ENCODE assay signal across 8 mouse cellular contexts in the genomic region with DNA sequence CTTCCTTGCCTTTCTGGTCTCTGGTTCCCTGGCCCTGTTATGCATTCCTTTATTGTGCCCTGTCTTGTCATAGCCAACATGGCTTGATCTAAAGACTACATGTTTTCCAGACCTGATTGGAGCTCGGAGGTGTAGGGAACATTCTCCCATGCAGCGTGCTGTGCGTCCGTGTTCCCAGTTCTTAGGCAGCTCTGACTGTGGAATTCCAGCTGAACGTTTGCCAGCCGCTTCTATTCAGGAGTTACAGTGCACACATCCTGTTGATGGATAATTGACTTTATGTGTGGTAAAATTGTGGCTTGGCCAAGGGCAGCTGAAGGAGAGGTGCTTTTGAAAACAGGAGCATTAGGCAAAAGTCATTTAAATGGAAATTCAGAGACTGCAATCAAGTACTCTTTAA. TPM values are rescaled to one million over a fixed set of nuclear protein-coding genes. Genes with fewer than 3 reads are reported as not detected.
DNase-seq lines count a peak whose midpoint lies in the region; ATAC-seq and TF ChIP-seq lines count a peak whose summit lies in the region.
"Had no signal": no experiment of that assay in that cellular context is flagged by ENCODE, and none has a peak within 500 bp of the region (broad histone marks: within the 10 kb centered on the region; RNA-seq: fewer than 3 reads in every experiment).

No protein-coding gene starts in this region.

- H3K36me3 ChIP-seq in lung, embryonic 15.5 days = no peaks in the 10 kb centered on the region
- H3K36me3 ChIP-seq in heart, adult 2 months (ENCODE audit: control insufficient read depth, insufficient read depth, low read length) = peaks cover 5% of the 10 kb centered on the region; the same call in 1 of the 2 replicates

- no peaks in the 10 kb centered on the region for H3K79me2 ChIP-seq in heart, adult 2 months (replicated peaks; ENCODE audit: control insufficient read depth, insufficient read depth, low read length)

- intact Hi-C loops in heart, adult 2 months (cut with DNase I) = no loop called here
- intact Hi-C loops in heart, postnatal 14 days (cut with DNase I) = no loop called here

- TF ChIP-seq CTCF in heart, adult 2 months (IDR thresholded peaks at IDR 0.05) = no peak

- peak overlapping the region; percentile 57; the same call in 1 of the 2 replicates for H3K27ac ChIP-seq in lung, embryonic 15.5 days
- H3K27ac ChIP-seq in heart, adult 2 months = no peak overlapping the region; the same call in 1 of the 2 replicates
- H3K27ac ChIP-seq: liver, embryonic 14.5 days had no signal

- H3K9me3 ChIP-seq in lung, embryonic 15.5 days = no peaks in the 10 kb centered on the region

- ATAC-seq in lung, embryonic 15.5 days (ENCODE audit: borderline replicate concordance, extremely low read depth, low FRiP score, low TSS enrichment) = no peak
- no peak for ATAC-seq in activated CD4-positive, CD25-positive, alpha-beta regulatory T cell, adult 4 months

- no peak overlapping the region for H3K4me2 ChIP-seq in lung, embryonic 15.5 days

- WGBS in lung, embryonic 15.5 days = 50% methylated on average over 6 of the region's 6 CpGs
- 16% methylated on average over 6 of the region's 6 CpGs for WGBS in heart, adult 2 months

- H3K4me1 ChIP-seq in lung, embryonic 15.5 days = peaks cover 30% of the 10 kb centered on the region
- peaks cover 8% of the 10 kb centered on the region for H3K4me1 ChIP-seq in heart, adult 2 months (ENCODE audit: control insufficient read depth, insufficient read depth, low read length)

- DNase-seq in lung, postnatal 25 days (ENCODE audit: low spot score) = no peak
- peak; percentile 41 to 53 for DNase-seq in heart, adult 2 months
- DNase-seq in heart, postnatal 14 days = peak; percentile 36 to 52
- peak; percentile 49 to 67 for DNase-seq in kidney, postnatal 4 days
- DNase-seq in frontal cortex, postnatal 36 days (ENCODE audit: low spot score in 2 of 2) = no peak

- no peak overlapping the region for H3K4me3 ChIP-seq in lung, embryonic 15.5 days
- no peak overlapping the region for H3K4me3 ChIP-seq in heart, adult 2 months

- H3K9ac ChIP-seq in lung, embryonic 15.5 days = no peak overlapping the region
- no peak overlapping the region for H3K9ac ChIP-seq in heart, adult 2 months (ENCODE audit: low read depth, low read length)
- H3K9ac ChIP-seq: liver, embryonic 14.5 days had no signal

- TF ChIP-seq POLR2A in heart, adult 2 months (IDR thresholded peaks at IDR 0.05; ENCODE audit: insufficient read depth, low read depth, low read length) = no peak

- H3K27me3 ChIP-seq in lung, embryonic 15.5 days = no peaks in the 10 kb centered on the region
- H3K27me3 ChIP-seq in heart, adult 2 months (ENCODE audit: control insufficient read depth, insufficient read depth, low read length) = no peaks in the 10 kb centered on the region

- no peak for TF ChIP-seq EP300 in heart, adult 2 months (IDR thresholded peaks at IDR 0.05; ENCODE audit: insufficient read depth, low read depth, low read length)

RNA-seq across cellular contexts. Expression of gene Slc12a3, which starts 36.9 kb away (rescaled TPM):
- polyA plus RNA-seq in lung, embryonic 15.5 days (2015; fragmentation: Nextera tagmentation; extraction: Ambion mirVana) = 0.14 TPM in 1 of 2 replicates, not detected in the other
- under 1 TPM; 0.16 to 0.39 TPM for total RNA-seq in heart, adult 2 months (2021)
- polyA plus RNA-seq in heart, adult 2 months (2012; rRNA removed) = 0.20 and 0.39 TPM in 2 replicates
- under 1 TPM; 0.22 to 0.88 TPM for total RNA-seq in heart, postnatal 14 days (2021)
- polyA plus RNA-seq in activated CD4-positive, CD25-positive, alpha-beta regulatory T cell, adult 4 months (2017; shearing (Covaris generic)) = not detected

Comparison
In these comparisons a context has a peak if more than half of its experiments do, and no peak if none do; other contexts are left out.
1. DNase-seq: peak in heart, adult 2 months (2 of 2), heart, postnatal 14 days (2 of 2) and kidney, postnatal 4 days (2 of 2); none in lung, postnatal 25 days (single experiment) and frontal cortex, postnatal 36 days (0 of 2).